Mouse (Mus musculus) urinary bladder, adult 2 months (tissue): ENCODE measurements around the gene Ankle2. TPM values are rescaled to one million over a fixed set of nuclear protein-coding genes. Genes with fewer than 3 reads are reported as not detected.
A peak's percentile ranks its signal among the peaks of the same experiment; 100 is the strongest.

Source experiments
- DNase-seq: peaks from one replicate; pipeline ENCODE4 v3.0.0; 2022; ENCODE audit warnings: low spot score
- polyA plus RNA-seq: library from polyadenylated mRNA; depleted of rRNA; stranded (reverse); fragments of >200 nt; gene quantifications from 2 replicates; pipeline ENCODE4 v1.2.3, GENCODE M21; 2012; rRNA removed

The Ankle2 gene
- 24.6 and 30.4 TPM in 2 replicates for polyA plus RNA-seq

GRCm38 (mm10) chr5:110230780-110231461 is at the start of gene Ankle2:
Ankle2 (plus strand) TSS chr5:110231004.
- peak; percentile 92 for DNase-seq

GRCm38 (mm10) chr5:110181716-110182115 is 49.1 kb upstream of the Ankle2 start:
- DNase-seq: no peak

GRCm38 (mm10) chr5:110203164-110203895 is 27.5 kb upstream of the Ankle2 start:
- no peak for DNase-seq

DNA sequence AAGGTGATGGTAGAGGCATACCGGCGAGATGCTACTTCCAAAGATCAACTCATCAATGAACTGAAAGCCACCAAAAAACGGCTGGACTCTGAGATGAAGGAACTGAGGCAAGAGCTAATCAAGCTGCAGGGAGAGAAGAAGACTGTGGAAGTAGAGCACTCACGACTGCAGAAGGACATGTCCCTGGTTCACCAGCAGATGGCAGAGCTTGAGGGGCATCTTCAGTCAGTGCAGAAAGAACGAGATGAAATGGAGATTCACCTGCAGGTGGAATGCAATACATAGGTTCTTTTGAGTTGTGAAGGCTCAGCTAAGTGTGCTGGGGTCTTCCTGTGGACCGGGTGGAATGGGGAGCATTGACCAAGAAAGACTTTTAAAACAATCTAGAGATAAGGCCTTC is 26.0 kb upstream of the Ankle2 start:
- no peak for DNase-seq

DNA sequence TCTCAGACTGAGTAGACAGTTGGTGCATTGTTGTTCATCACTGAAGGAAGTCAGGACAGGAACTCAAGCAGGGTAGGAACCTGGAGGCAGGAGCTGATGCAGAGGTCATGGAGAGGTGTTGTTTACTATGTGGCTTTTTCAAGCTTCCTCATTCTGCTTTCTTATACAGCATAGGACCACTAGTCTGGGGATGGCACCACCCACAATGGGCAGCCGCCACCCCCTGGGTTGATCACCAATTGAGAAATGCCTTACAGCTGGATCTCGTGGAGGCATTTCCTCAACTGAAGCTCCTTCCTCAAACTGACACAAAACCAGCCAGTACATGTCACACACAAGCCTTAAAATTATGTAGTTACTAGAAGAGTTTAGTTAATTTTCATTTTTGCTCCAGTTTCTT is 19.5 kb upstream of the Ankle2 start:
- no peak for DNase-seq

DNA sequence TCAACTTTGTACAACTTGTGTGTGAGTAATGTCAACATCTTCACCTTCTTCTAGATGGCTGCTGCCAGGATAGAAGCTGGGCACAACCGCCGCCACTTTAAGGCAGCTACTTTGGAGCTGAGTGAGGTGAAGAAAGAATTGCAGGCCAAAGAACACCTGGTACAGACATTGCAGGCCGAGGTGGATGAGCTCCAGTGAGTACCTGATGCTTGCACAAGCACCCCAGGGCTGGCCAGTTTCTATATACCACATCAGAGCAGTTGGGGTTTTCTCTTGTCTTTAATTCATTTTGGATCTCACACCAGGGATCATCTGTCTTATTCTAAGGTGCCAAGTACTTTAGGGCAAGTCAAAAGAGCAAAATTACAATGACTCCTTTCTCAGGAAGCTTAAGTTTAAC is 14.0 kb upstream of the Ankle2 start:
- DNase-seq: no peak

DNA sequence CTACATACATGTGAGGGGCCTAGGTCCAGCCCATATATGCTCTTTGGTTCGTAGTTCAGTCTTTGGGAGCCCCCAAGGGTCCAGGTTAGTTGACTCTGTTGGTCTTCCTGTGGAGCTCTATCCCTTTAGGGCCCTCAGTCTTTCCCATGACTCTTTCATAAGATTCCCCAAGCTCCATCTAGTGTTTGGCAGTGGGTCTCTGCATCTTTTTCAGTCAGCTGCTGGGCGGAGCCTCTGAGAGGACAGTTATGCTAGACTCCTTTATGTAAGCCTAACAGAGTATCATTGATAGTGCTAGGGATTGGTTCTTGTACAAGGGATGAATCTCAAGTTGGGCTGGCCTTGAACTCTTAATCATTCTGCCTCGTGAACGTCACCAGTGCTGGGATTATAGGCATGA is 10.5 kb upstream of the Ankle2 start:
- no peak for DNase-seq

DNA sequence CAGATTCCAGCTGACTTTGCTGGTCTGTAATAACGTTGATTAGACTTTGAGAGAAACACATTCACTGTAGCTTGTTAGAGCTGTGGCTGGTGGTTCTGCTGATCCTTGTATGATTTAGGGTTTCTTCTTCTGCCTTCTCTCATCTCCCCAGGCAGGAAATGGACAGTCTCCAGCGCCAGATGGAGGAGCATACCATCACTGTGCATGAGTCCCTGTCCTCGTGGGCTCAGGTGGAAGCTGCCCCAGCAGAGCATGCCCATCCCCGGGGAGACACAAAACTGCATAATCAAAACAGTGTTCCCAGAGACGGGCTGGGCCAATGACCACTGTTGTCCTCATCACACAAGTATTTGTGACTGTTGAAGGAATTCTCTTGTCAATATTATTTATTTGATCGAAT is 8.0 kb upstream of the Ankle2 start:
- no peak for DNase-seq

GRCm38 (mm10) chr5:110225056-110225455 is 5.7 kb upstream of the Ankle2 start:
- DNase-seq: no peak

- DNase-seq: no peak
Measured at GRCm38 (mm10) chr5:110227336-110227883, 3.4 kb upstream of the Ankle2 start.

- no peak for DNase-seq
Measured at GRCm38 (mm10) chr5:110230401-110230779, 414 bp upstream of the Ankle2 start.

GRCm38 (mm10) chr5:110231638-110232037 is 834 bp downstream of the Ankle2 start:
- no peak for DNase-seq

- DNase-seq: no peak
Measured at GRCm38 (mm10) chr5:110232346-110232745, 1.5 kb downstream of the Ankle2 start.

- DNase-seq: no peak
Measured at GRCm38 (mm10) chr5:110244091-110244490, 13.3 kb downstream of the Ankle2 start.

DNA sequence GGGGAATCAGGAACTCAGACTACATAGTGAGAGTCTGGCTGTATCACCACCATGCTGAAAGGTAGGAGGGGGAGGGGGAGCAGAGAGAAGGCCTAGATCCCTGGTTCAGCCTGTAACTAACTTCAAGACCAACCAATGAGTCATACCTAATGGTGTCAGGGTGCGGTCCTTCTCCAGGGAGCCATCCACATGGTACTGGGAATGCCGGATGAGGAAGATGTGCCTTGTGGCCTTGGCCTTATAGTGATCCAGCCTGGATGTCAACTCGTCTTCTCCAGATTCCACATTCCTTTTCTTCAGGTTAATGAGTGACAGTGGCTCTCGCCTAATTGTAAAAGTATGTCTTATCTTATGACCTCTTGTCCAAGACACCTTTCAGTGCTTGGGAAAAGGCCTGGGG is 36.1 kb downstream of the Ankle2 start:
- no peak for DNase-seq

DNA sequence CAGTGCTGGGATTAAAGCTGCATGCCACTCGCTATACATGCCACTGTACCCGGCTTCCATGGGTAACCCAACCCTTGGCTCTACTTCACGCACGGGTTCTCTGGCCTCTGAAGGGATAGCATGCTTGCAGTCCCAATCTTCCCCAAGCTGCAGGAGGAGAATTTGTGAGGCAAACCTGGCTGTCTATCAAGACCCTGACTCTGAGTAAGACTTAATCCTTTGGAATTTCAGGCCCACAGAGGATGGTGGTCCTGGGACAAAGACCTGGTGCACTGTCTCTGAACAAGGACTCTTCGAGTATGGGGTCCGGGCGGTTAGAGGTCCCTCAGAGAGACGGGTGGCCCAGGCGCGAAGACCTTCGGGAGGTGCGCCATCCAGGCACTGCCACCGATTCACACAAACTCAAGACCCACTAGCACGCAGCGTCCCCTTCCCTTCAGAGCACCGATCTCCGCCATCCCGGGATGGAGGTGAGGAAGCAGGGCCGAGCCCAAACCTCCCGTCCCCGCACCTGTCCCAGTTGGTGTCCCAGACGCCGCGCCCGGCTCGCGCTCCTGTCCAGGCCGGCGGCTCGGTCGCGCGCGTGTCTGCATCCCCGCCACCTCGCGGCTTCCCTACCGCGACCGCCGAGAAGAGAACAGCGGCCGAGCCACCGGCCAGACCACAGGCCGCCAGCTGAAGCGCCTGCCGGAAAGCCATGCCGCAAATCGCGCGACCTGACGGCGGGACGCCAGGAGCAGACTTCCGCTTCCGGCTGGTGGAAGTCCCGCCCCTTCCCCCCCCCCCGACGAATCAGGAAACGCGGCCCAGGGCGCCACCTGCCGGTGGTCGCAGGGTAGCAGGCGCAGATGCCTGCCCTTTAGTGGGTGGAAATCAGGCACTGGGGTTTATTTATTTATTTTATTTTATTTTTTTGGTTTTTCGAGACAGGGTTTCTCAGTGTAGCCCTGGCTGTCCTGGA is 38.6 kb downstream of the Ankle2 start, which contains the start of gene Pgam5:
Pgam5 (minus strand) TSS at position 773 of the 961 bp plus-strand sequence.
- DNase-seq: peak; percentile 87

DNA sequence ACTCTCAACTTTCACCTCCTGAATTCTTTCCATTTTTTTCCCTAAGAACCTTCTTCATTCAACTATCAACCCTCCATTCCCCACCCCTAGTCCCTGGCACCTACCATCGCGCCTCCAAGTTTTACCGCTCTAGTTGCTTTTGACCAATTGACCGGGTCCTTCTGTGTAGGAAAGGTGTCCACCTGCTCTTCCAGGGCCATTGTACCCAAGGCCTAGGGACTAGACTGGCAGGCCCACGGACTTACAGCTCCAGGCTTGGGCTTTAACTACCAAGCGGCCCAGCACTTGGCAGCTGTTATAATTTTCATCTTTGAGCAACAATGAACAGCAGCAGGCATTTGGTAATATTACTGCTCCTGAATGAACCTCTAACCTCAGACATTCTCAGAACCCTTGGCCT is 39.4 kb downstream of the Ankle2 start:
- no peak for DNase-seq

DNA sequence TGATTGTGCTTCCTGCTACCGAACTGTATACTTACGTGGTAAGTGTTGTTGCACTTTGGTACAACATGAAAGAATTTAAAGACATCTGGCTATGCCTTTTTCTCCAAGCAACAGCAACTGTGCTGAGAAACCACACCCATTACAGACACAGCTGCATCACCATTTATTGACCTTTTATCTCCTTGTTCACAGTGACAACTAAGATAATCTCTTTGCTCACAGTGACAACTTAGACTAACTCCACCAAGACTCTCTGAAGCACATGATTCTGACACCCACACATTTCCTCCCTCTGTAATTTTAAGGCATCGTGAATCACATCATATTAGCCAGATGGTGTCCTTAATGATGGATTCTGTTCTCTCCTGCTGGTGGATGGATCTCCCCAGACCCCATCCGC is 43.3 kb downstream of the Ankle2 start:
- DNase-seq: no peak

DNA sequence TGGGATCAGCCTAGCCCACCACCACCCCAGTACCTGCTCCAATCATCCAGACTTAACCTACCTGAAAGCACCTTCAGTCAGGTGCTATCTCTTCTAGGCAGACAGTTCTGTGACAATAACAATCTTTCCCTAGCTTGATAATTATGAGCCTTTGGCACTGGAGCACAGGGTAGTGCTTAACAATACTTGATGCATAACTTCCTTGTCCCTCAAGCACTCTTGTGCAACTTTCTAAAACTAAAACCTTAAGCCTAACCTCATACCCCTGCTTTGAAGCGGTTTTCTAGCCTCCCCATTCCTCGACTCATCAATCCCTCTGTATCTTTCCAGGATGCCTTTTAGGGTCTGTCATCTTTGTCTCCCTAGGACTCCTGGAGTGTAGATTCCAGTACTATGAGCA is 44.0 kb downstream of the Ankle2 start:
- DNase-seq: no peak

GRCm38 (mm10) chr5:110276391-110276790 is 45.6 kb downstream of the Ankle2 start:
- DNase-seq: no peak

DNA sequence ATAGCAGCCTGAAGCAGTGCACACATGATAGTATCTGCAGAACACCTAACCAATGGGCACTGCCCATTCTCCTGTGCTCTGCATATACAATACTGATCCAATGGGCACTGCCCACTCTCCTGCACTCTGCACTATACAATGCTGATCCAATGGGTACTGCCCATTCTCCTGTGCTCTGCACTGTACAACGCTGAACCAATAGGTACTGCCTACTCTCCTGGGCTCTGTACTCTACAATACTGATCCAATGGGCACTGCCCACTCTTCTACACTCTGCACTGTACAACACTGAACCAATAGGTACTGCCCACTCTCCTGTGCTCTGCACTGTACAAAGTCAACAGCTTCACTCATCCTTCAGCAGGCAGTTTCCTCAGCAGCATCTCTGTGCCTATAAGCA is 46.1 kb downstream of the Ankle2 start:
- DNase-seq: no peak

DNA sequence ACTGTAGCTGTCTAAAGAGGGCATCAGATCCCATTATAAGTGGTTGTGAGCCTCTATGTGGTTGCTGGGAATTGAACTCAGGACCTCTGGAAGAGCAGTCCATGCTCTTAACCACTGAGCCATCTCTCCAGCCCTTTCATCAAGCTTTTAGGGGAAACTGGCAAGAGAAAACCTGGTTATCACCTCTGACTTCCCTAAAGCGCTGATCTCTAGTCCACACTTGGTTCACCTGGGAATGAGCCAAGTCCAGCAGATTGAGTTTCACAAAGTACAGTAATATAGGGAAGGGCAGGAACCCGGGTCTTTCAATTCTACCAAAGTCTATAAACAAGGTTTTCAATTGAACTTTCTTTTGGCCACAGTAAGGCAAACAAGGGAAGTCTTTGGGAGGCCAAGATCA is 51.2 kb downstream of the Ankle2 start:
- DNase-seq: no peak
